Mouse (Mus musculus) heart, postnatal 10 days (tissue): ENCODE data around the gene Rab11a. TPM values are rescaled to one million over a fixed set of nuclear protein-coding genes. Genes with fewer than 3 reads are reported as not detected.
"Not testable (repeated sequence)": the region's sequence is repeated elsewhere in the genome, so short reads cannot be mapped to it uniquely, and the experiment has no call there.

Experiments
- DNase-seq, 2 experiments: peaks; one replicate each; pipeline ENCODE4 v3.0.0; 2021
- intact Hi-C: fragments of 180-260 bp; cut with DNase I; formaldehyde crosslinking; loops from one replicate; pipeline ENCODE4 v1.15.1; 2025
- total RNA-seq, 2 experiments: library from RNA; stranded (reverse); gene quantifications; 2 replicates each; pipeline ENCODE4 v1.2.3; 2021

Rab11a gene
- total RNA-seq, 2 experiments from 2014 or later: 274 to 276 TPM

- intact Hi-C loops: no loop called here
Observed at GRCm38 (mm10) chr9:64749314-64749713, 11.8 kb upstream of the Rab11a start.

GRCm38 (mm10) chr9:64747735-64748134 lies 10.2 kb upstream of the Rab11a start:
- DNase-seq: no peak
- intact Hi-C loops: no loop called here

More at GRCm38 (mm10) chr9:64749314-64749713, 11.8 kb upstream of the Rab11a start:
- no peak for DNase-seq

GRCm38 (mm10) chr9:64742453-64742852 lies 4.9 kb upstream of the Rab11a start:
- DNase-seq: no peak
- intact Hi-C loops: no loop called here

GRCm38 (mm10) chr9:64739001-64739400 lies 1.4 kb upstream of the Rab11a start:
- intact Hi-C loops: loop anchor here (5.0 kb wide), 1 partner anchor 397 kb away; the partner anchor contains the start of gene Dis3l
- DNase-seq: no peak

- peak; percentile 82 for DNase-seq
- intact Hi-C loops: loop anchor here (2.0 to 5.0 kb wide), 2 partner anchors 74 to 395 kb away; partner anchors contain the start of genes Dennd4a and Dis3l
Observed at GRCm38 (mm10) chr9:64736639-64737405, 736 bp downstream of the Rab11a start.

GRCm38 (mm10) chr9:64736076-64736638 lies 1.4 kb downstream of the Rab11a start:
- DNase-seq: no peak
- intact Hi-C loops: loop anchor here (2.0 to 5.0 kb wide), 2 partner anchors 75 to 394 kb away; partner anchors contain the start of genes Dennd4a and Dis3l

GRCm38 (mm10) chr9:64734992-64735391 lies 2.6 kb downstream of the Rab11a start:
- DNase-seq: not testable (repeated sequence)
- intact Hi-C loops: loop anchor here (5.0 kb wide), 1 partner anchor 393 kb away; the partner anchor contains the start of gene Dis3l

GRCm38 (mm10) chr9:64734166-64734565 lies 3.4 kb downstream of the Rab11a start:
- no peak for DNase-seq
- intact Hi-C loops: no loop called here

GRCm38 (mm10) chr9:64731029-64731560 lies 6.5 kb downstream of the Rab11a start:
- no peak for DNase-seq
- intact Hi-C loops: no loop called here

- DNase-seq: no peak
- intact Hi-C loops: no loop called here
Observed at GRCm38 (mm10) chr9:64726454-64726853, 11.1 kb downstream of the Rab11a start.

- intact Hi-C loops: no loop called here
- no peak for DNase-seq
Observed at GRCm38 (mm10) chr9:64719526-64720163, 17.9 kb downstream of the Rab11a start.

GRCm38 (mm10) chr9:64710291-64710690 lies 27.3 kb downstream of the Rab11a start:
- DNase-seq, intact Hi-C loops: not testable (repeated sequence)

- intact Hi-C loops: no loop called here
- DNase-seq: no peak
Observed at GRCm38 (mm10) chr9:64704073-64704840, 33.3 kb downstream of the Rab11a start.

GRCm38 (mm10) chr9:64703420-64703965 lies 34.1 kb downstream of the Rab11a start:
- intact Hi-C loops: no loop called here
- DNase-seq: no peak

GRCm38 (mm10) chr9:64702937-64703336 lies 34.6 kb downstream of the Rab11a start:
- intact Hi-C loops: no loop called here
- DNase-seq: peak; percentile 34 to 41

GRCm38 (mm10) chr9:64702391-64702790 lies 35.2 kb downstream of the Rab11a start:
- intact Hi-C loops: no loop called here
- no peak for DNase-seq

- DNase-seq: peak; percentile 51 to 65
- intact Hi-C loops: no loop called here
Observed at GRCm38 (mm10) chr9:64701651-64702050, 35.9 kb downstream of the Rab11a start.

GRCm38 (mm10) chr9:64700451-64701311 lies 36.9 kb downstream of the Rab11a start:
- no peak for DNase-seq

GRCm38 (mm10) chr9:64698586-64698985 lies 39.0 kb downstream of the Rab11a start:
- intact Hi-C loops: no loop called here
- DNase-seq: no peak

More at GRCm38 (mm10) chr9:64700451-64701311, 36.9 kb downstream of the Rab11a start:
- intact Hi-C loops: no loop called here
